Mouse (Mus musculus): ENCODE results near the gene Cat. TPM values are rescaled to one million over a fixed set of nuclear protein-coding genes. Genes with fewer than 3 reads are reported as not detected.

Gene Cat
- polyA plus RNA-seq, 1 experiment from 2014 or later: 87.3 TPM

DNA sequence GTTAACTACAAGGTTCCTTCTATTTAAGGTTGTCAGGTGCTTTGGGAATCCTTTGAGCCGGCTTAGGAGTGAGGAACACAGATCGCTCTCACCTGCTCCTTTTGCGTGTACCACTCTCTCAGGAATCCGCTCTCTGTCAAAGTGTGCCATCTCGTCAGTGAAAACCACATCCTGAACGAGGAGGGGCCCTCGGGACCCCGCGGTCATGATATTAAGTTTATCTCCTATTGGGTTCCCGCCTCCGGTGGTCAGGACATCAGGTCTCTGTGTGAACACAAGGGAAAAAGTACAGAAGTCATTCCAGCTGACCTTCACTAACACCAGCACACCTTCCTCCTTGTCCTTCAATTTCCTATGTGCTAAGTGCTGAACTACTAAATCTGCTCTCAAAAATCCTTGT lies 8.3 kb downstream of the Cat start:
- Histone ChIP-seq H3K4me2 (no peak overlapping the region), H3K27me3 (replicated peaks) (no peaks in the 10 kb centered on the region), H3K9ac (no peak overlapping the region), H3K9me3 (replicated peaks) (no peaks in the 10 kb centered on the region), H3K4me1 (replicated peaks) (peaks cover 12% of the 10 kb centered on the region; the same call in 1 of the 2 replicates), H3K36me3 (peaks cover 34% of the 10 kb centered on the region), H3K4me3 (no peak overlapping the region), H3K27ac (ENCODE audit: poor library complexity, severe bottlenecking) (no peak overlapping the region)
- 71% methylated on average over 11 of the region's 11 CpGs for WGBS
- ATAC-seq (ENCODE audit: insufficient number of reproducible peaks, low FRiP score): no peak

DNA sequence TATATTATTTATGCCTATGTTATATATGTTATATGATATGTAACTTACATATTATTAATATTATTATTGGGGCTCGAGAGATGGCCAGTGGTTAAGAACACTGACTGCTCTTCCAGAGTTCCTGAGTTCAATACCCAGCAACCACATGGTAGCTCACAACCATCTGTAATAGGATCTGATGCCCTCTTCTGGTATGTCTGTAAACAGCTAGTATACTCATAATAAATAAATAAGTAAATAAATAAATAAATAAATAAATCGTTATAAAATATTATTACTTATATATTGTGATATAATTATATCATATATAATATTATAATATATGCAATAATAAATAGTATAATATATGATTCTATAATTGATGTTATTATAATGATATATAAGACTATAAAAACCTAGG lies 8.8 kb downstream of the Cat start:
- H3K4me3 ChIP-seq: no peak overlapping the region
- H3K27ac ChIP-seq (ENCODE audit: poor library complexity, severe bottlenecking): no peak overlapping the region
- H3K4me1 ChIP-seq (replicated peaks): peaks cover 12% of the 10 kb centered on the region; the same call in 1 of the 2 replicates
- H3K9ac ChIP-seq: no peak overlapping the region
- 84% methylated on average over 2 of the region's 2 CpGs for WGBS
- ATAC-seq (ENCODE audit: insufficient number of reproducible peaks, low FRiP score): no peak
- H3K4me2 ChIP-seq: no peak overlapping the region
- no peaks in the 10 kb centered on the region for H3K27me3 ChIP-seq (replicated peaks)
- peaks cover 39% of the 10 kb centered on the region for H3K36me3 ChIP-seq
- no peaks in the 10 kb centered on the region for H3K9me3 ChIP-seq (replicated peaks)

- Histone ChIP-seq H3K27me3 (replicated peaks) (no peaks in the 10 kb centered on the region), H3K4me2 (no peak overlapping the region), H3K4me3 (no peak overlapping the region), H3K4me1 (replicated peaks) (peaks cover 6% of the 10 kb centered on the region; the same call in 1 of the 2 replicates), H3K36me3 (peaks cover 54% of the 10 kb centered on the region), H3K9me3 (replicated peaks) (no peaks in the 10 kb centered on the region), H3K27ac (ENCODE audit: poor library complexity, severe bottlenecking) (no peak overlapping the region), H3K9ac (no peak overlapping the region)
- no peak for ATAC-seq (ENCODE audit: insufficient number of reproducible peaks, low FRiP score)
- 96% methylated on average over 3 of the region's 3 CpGs for WGBS
Measured at GRCm38 (mm10) chr2:103473362-103473761, 11.6 kb downstream of the Cat start.

GRCm38 (mm10) chr2:103466984-103467588 lies 17.9 kb downstream of the Cat start:
- Histone ChIP-seq H3K36me3 (peaks cover 72% of the 10 kb centered on the region), H3K27me3 (replicated peaks) (no peaks in the 10 kb centered on the region), H3K4me3 (no peak overlapping the region), H3K4me2 (no peak overlapping the region), H3K9ac (no peak overlapping the region), H3K9me3 (replicated peaks) (no peaks in the 10 kb centered on the region), H3K27ac (ENCODE audit: poor library complexity, severe bottlenecking) (no peak overlapping the region), H3K4me1 (replicated peaks) (no peaks in the 10 kb centered on the region)
- WGBS: 86% methylated on average over 10 of the region's 10 CpGs
- no peak for ATAC-seq (ENCODE audit: insufficient number of reproducible peaks, low FRiP score)

DNA sequence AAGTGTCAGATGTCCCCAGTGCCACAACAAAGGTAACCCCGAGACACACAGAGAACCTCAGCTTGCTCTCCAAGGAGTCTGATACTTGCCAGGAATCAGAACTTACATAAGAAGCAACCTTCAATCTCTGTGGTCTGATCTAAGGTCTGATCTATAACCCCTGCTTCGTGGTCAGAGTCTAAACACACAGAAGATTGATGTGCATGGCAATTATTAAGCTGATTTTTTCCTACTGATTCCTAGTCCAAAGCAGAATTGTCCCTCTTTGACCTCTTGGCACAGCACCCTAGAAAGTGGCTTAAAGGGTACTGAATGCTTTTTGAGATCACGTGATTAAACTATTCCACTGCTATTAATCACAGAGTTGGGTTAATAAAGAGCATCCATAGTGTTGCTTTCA lies 18.7 kb downstream of the Cat start:
- 94% methylated on average over 3 of the region's 3 CpGs for WGBS

GRCm38 (mm10) chr2:103465429-103465828 lies 19.5 kb downstream of the Cat start:
- Histone ChIP-seq H3K4me3 (no peak overlapping the region), H3K4me1 (replicated peaks) (no peaks in the 10 kb centered on the region), H3K36me3 (peaks cover 73% of the 10 kb centered on the region), H3K27me3 (replicated peaks) (no peaks in the 10 kb centered on the region), H3K9me3 (replicated peaks) (no peaks in the 10 kb centered on the region), H3K9ac (no peak overlapping the region), H3K27ac (ENCODE audit: poor library complexity, severe bottlenecking) (no peak overlapping the region), H3K4me2 (no peak overlapping the region)
- no peak for ATAC-seq (ENCODE audit: insufficient number of reproducible peaks, low FRiP score)
- 90% methylated on average over 11 of the region's 11 CpGs for WGBS

More for the DNA sequence above, 18.7 kb downstream of the Cat start:
- H3K27me3 ChIP-seq (replicated peaks): no peaks in the 10 kb centered on the region
- H3K4me2 ChIP-seq: no peak overlapping the region
- ATAC-seq (ENCODE audit: insufficient number of reproducible peaks, low FRiP score): no peak
- H3K9me3 ChIP-seq (replicated peaks): no peaks in the 10 kb centered on the region
- H3K36me3 ChIP-seq: peaks cover 71% of the 10 kb centered on the region
- no peak overlapping the region for H3K4me3 ChIP-seq
- no peak overlapping the region for H3K27ac ChIP-seq (ENCODE audit: poor library complexity, severe bottlenecking)
- H3K4me1 ChIP-seq (replicated peaks): no peaks in the 10 kb centered on the region
- H3K9ac ChIP-seq: no peak overlapping the region

- Histone ChIP-seq H3K4me1 (replicated peaks) (no peaks in the 10 kb centered on the region), H3K4me2 (no peak overlapping the region), H3K4me3 (no peak overlapping the region), H3K9me3 (replicated peaks) (no peaks in the 10 kb centered on the region), H3K27ac (ENCODE audit: poor library complexity, severe bottlenecking) (no peak overlapping the region), H3K27me3 (replicated peaks) (no peaks in the 10 kb centered on the region), H3K9ac (no peak overlapping the region), H3K36me3 (peaks cover 73% of the 10 kb centered on the region)
- WGBS: 94% methylated on average over 8 of the region's 8 CpGs
- no peak for ATAC-seq (ENCODE audit: insufficient number of reproducible peaks, low FRiP score)
Measured at GRCm38 (mm10) chr2:103464524-103464923, 20.4 kb downstream of the Cat start.

DNA sequence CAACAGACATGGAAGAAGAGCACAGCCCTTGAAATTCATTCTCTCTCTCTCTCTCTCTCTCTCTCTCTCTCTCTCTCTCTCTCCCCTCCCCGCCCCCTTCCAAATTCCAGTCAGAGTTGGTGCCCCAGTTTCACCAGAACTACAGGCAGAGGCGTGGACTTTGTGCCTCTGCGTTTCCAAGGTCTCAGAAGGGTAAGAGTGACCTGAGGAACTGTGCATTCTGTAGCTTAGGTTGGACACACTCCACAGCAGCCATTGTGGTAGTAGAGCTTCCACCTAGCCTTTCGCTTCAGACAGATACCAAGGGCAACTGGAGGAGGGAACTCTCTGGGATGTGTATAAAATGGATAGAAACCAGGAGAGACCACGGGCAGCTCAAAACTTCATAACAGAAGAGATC lies 22.2 kb downstream of the Cat start:
- no peak overlapping the region for H3K27ac ChIP-seq (ENCODE audit: poor library complexity, severe bottlenecking)
- peaks cover 85% of the 10 kb centered on the region for H3K36me3 ChIP-seq
- H3K9me3 ChIP-seq (replicated peaks): no peaks in the 10 kb centered on the region
- H3K4me1 ChIP-seq (replicated peaks): no peaks in the 10 kb centered on the region
- no peak overlapping the region for H3K9ac ChIP-seq
- WGBS: 90% methylated on average over 5 of the region's 5 CpGs
- no peak overlapping the region for H3K4me2 ChIP-seq
- no peak for ATAC-seq (ENCODE audit: insufficient number of reproducible peaks, low FRiP score)
- H3K4me3 ChIP-seq: no peak overlapping the region
- H3K27me3 ChIP-seq (replicated peaks): no peaks in the 10 kb centered on the region

DNA sequence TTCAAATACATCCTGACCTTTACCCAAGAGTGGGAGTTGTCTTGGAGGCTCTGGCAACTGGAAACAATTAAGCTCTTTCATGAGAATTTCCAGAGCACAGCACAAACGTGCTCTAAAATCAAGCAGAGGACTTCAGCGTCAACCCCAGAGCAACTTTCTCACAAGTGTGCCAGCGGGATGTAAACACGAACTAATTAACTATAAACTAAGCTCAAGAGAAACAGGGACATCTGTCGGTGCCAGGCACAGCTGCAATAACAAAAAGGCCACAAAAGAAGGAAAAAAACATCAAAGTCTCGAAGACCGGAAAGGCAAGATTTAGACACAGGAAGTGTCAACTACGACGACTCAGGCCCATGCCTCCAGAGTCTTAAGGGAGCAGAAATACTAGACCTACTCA lies 23.2 kb downstream of the Cat start:
- H3K27ac ChIP-seq (ENCODE audit: poor library complexity, severe bottlenecking): no peak overlapping the region
- ATAC-seq (ENCODE audit: insufficient number of reproducible peaks, low FRiP score): no peak

DNA sequence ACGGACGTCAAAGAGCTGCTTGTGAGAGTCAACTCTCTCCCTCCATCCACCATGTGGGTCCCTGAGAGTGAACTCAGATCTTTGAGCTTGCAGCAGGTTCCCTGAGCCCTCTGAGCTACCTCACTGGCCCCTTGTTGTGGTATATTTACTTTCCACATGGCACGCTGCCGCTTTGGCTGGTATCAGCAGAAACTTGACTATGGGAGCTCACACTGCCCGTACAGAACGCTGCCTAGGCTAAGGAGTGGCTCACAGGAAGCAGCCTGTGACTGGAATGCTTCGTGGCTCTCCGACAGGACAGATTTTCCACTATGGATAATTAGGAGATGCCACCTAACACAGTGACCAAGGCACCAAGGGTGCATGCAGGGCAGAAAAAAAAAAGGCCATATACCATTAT lies 23.8 kb downstream of the Cat start:
- ATAC-seq (ENCODE audit: insufficient number of reproducible peaks, low FRiP score): no peak
- WGBS: 67% methylated on average over 8 of the region's 8 CpGs
- Histone ChIP-seq H3K27ac (ENCODE audit: poor library complexity, severe bottlenecking) (peak overlapping the region; percentile 28; the same call in 1 of the 2 replicates), H3K9me3 (replicated peaks) (no peaks in the 10 kb centered on the region), H3K9ac (no peak overlapping the region), H3K4me2 (no peak overlapping the region), H3K4me1 (replicated peaks) (no peaks in the 10 kb centered on the region), H3K27me3 (replicated peaks) (no peaks in the 10 kb centered on the region), H3K4me3 (no peak overlapping the region), H3K36me3 (peaks cover 83% of the 10 kb centered on the region)

More for the DNA sequence above, 23.2 kb downstream of the Cat start:
- Histone ChIP-seq H3K4me1 (replicated peaks) (no peaks in the 10 kb centered on the region), H3K4me2 (no peak overlapping the region), H3K9ac (no peak overlapping the region), H3K4me3 (no peak overlapping the region), H3K27me3 (replicated peaks) (no peaks in the 10 kb centered on the region), H3K9me3 (replicated peaks) (no peaks in the 10 kb centered on the region), H3K36me3 (peaks cover 83% of the 10 kb centered on the region)
- 52% methylated on average over 9 of the region's 9 CpGs for WGBS

DNA sequence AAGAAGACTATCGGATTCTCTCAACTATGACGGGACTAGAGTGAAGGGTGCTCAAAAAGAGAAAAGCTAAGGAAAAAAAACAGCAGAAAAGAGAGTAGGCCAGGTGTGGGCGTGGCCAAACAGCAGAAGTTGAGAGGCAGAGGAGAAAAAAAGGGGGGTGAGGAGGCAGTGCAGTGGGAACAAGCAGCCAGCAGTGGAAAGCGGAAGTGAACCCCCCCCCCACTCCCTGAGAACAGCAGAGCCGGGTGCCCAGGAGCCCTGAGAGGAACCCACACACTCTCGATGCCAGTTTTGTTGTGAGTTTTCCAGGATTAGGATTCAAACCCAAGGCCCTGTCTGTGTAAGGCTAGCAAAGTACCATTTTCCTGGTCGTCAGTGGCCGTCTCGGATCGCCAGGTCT lies 25.9 kb downstream of the Cat start:
- ATAC-seq (ENCODE audit: insufficient number of reproducible peaks, low FRiP score): no peak

DNA sequence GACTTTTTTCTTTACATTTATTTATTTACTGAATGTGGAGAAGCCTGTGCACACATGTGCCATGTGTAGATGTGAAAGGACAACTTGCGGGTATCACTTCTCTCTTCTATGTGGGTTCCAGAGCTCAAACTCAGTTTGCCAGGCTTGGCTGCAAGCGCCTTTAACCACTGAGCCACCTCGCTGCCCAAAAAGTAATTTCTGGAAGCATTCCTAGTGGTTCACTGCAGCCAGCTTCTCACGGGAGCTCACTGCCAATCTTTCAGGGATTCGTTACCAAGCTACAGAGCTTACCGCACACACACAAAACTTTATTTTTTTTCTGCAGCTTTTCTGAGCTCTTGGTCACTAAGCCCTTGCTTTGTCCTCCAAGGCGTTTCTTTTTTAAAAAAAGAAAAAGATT lies 27.3 kb downstream of the Cat start:
- no peak for ATAC-seq (ENCODE audit: insufficient number of reproducible peaks, low FRiP score)
- H3K4me3 ChIP-seq: no peak overlapping the region
- 93% methylated on average over 7 of the region's 7 CpGs for WGBS
- H3K27me3 ChIP-seq (replicated peaks): no peaks in the 10 kb centered on the region
- no peaks in the 10 kb centered on the region for H3K9me3 ChIP-seq (replicated peaks)
- no peak overlapping the region for H3K9ac ChIP-seq
- peaks cover 79% of the 10 kb centered on the region for H3K36me3 ChIP-seq
- no peak overlapping the region for H3K27ac ChIP-seq (ENCODE audit: poor library complexity, severe bottlenecking)
- H3K4me1 ChIP-seq (replicated peaks): no peaks in the 10 kb centered on the region
- H3K4me2 ChIP-seq: no peak overlapping the region

More for the DNA sequence above, 25.9 kb downstream of the Cat start:
- Histone ChIP-seq H3K4me1 (replicated peaks) (no peaks in the 10 kb centered on the region), H3K9ac (no peak overlapping the region), H3K9me3 (replicated peaks) (no peaks in the 10 kb centered on the region), H3K36me3 (peaks cover 84% of the 10 kb centered on the region), H3K4me2 (no peak overlapping the region), H3K4me3 (no peak overlapping the region), H3K27me3 (replicated peaks) (no peaks in the 10 kb centered on the region), H3K27ac (ENCODE audit: poor library complexity, severe bottlenecking) (no peak overlapping the region)
- 92% methylated on average over 10 of the region's 10 CpGs for WGBS

Measured in heart, embryonic 12.5 days (tissue).